Mouse (Mus musculus) A20 (cell line): ENCODE measurements around the gene Abcc3.

Experiments used
- DNase-seq: peaks from one replicate; pipeline ENCODE4 v3.0.0-alpha.2; 2011; ENCODE audit warnings: low read depth, low spot score

Gene Abcc3

DNA sequence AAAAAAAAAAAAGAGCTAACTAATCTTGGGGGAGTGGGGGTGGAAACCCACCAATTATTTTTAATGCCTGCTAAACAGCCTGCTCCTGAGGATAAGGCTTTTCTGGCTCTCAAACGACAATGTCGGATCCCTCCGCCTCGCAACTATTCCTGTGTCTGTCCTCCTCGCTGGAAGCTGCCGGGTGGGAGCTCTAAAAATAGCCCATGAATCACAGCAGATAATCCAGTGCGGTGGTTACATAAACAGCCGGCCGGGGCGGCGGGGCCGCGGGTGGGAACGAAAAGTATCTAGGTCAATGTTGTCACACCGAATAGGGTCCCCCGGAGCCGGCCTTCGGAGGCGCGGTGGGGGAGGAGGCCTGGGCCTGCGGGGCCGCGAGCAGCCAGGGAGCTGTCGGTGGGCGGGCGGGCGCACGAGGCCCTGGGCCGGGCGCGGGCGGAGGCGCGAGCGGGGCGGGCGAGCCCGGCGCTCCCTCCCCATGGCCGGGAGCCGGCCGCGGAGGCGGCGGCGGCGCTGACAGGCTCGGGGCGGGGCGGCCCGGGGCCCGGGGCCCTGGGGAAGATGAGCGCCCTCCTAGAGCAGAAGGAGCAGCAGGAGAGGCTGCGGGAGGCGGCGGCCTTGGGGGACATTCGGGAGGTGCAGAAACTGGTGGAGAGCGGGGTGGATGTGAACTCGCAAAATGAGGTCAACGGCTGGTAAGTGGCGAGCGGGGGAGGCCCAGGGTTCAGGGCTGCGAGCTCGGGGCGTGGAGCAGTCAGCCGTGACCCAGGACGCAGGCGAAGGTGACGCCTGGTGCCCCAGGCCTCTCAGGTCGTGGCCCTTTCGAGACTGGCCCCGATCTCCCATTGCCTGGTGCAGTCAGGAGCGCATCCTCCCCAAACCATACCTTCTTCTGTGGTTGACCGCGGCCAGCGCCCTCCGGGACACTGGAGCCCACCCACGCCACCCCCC is 64.8 kb downstream of the Abcc3 start, which contains the start of gene Ankrd40:
Ankrd40 (plus strand) TSS at position 309 of the 951 bp plus-strand sequence.
- peak; percentile 95 for DNase-seq

DNA sequence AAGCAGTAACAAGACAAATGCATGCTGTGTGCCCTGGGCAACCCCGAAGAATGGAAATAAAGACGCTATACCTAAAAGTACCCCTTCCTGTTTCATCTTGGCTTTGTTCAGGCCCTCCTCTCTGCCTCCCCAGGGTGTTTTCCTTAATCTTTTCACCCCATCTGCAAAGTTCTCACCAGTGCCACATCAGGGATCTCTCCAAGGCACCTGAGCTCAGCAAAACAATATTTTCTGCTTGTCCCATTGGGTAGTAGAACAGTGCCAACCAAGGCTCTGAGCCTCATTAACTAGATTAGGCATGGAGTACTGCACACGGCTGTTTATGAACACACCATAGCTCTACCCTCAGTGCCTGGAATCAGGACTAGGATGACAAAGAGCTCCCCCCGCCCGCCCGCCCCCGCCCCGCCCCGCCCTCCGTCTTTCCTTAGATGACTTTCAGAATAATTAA is 65.8 kb downstream of the Abcc3 start:
- DNase-seq, result peak; percentile 41

DNA sequence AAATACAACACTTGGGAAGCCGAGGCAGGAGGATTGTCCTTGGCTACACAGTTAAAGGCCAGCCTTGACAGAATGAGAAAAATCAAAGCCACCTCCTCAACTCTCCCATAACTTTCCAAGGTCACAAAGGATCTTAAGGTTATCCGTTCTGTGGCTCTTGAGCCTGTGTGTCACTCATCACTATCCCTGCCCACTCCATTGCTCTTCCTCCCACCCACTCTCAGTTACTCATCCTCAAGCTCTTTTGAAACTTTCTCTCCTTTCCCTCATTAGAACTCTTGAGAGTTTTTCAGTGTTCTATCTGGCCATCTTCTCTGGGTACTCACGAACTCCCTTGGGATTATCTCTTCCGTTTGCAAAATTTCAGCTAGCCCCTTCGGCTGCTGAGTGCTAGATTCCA is 68.2 kb downstream of the Abcc3 start:
- DNase-seq, result no peak

DNA sequence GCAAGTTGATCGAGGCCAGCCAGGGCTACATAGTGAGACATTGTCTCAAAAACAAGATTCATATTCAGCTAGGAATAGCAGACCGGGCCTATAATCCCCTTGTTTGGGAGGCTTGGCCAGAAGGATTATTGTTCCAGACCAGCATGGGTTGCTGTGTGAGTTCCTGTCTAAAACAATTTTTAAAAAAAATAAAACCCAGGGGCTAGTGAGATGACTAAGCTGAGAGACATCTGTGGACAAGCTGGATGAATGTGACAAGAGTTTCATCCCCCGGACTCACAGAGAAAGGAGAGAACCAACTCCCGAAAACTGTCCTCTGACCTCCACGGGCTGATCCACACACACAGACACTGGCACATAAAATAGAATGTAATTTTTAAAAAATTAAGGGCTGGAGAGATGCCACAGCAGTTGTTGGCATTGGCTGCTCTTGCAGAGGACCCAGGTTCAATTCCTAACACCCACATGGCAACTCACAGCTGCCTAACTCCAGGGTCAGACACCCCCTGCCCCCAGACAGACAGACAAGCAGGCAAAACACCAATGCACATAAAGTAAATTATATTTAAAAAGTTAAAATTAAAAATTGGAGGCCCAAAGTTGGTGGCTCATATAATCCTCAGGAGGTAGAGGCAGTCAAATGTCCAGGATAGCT is 69.4 kb downstream of the Abcc3 start:
- DNase-seq, result no peak

DNA sequence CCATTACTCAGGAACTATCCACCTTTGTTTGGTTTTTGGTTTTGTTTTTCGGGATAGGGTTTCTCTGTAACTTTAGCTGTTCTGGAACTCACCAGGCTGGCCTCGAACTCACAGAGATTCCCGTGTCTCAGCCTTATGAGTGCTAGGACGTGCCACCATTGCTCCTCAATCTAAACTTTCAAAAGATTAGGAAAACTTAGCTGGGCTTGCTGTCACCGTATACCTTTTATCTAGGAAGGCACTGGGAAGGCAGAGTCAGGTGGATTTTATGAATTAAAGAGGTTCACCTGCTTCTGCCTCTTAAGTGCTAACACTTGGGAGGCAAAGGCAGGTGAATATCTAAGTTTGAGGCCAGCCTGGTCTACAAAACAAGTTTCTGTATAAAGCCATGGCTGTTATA is 70.2 kb downstream of the Abcc3 start:
- peak; percentile 23 for DNase-seq

DNA sequence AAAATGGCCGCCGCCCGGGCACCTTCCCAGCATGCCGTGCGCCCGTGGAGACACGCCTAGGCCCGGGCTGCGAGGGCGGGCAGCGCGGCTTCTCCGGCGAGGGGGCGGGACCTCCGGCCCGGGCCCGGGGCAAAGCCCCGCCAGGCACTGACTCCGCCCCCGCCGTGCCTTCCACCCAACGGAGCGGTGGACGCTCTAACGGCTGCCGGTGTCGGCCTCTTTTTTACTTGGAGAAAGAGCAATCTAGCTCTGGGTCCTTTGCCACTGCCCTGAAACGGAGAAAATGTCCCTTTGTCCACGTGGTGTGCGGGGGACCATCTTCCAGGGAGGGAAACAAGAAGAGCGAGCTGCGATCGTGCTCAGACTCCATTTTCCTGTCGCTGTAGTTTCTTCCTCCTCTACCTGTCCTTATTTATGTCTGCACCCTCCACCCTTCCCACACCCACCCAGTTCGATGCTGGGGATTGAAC is 70.8 kb downstream of the Abcc3 start, which contains the start of gene Luc7l3:
Luc7l3 (minus strand) TSS at position 58 of the 470 bp plus-strand sequence.
- DNase-seq, result peak; percentile 94

DNA sequence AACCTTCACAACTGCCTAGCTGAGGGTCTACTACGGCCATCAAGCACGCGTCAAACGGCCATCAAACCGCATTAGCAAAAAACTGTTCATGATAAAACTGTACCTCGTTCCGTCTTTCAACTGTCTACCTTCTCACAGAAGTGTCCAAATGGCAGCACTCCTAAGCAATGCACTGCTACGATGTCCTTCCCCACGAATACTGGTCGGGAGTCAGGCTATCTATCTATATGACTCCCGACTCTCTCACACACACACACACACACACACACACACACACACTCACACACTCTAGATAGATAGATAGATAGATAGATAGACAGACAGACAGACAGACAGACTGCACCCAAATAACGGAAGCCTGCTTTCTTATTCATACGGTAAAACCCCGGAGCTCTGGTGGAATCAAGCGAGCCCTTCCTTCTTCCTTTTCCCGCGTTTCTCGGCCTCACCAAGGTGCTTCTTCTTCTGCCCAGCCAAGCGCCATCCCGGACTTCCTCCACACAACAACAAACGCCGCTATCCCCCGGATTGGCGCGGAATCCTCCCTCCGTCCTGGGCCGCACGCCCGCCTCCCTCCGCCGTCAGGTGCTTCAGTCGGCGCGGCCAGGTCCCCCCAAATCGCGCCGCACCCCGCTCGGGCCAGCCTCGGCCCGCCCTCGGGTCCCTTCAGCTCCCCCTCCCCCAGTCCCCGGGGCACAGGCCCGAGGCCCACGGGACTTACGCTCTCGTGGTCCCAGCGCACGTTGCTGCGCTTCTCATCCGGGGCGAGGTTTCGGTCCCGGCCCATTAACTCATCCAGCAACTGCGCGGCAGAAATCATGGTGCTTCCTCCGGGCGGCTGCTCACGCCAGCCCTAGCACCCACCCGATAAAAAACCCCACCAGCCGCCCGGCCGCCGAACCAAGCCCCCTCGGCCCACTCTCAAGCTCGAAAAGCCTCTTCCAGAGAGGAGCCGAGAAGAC is 71.5 kb downstream of the Abcc3 start:
- DNase-seq, result peak; percentile 56

DNA sequence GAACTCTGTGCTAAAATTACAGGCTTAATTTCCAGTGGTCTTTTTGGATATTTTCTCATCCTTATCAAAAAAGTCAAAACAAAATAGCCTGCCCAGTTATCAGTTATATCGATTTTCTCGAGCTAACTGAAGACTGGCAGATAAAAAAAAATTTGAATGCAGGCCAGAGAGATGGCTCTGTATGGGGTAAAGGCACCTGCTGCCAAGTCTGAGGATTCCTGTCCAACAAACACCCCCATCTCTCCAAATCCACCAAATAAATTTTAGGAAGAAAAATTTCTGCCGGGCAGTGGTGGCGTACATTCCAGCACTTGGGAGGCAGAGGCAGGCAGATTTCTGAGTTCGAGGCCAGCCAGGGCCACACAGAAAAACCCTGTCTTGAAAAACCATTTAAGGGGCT is 74.7 kb downstream of the Abcc3 start:
- DNase-seq, result no peak

DNA sequence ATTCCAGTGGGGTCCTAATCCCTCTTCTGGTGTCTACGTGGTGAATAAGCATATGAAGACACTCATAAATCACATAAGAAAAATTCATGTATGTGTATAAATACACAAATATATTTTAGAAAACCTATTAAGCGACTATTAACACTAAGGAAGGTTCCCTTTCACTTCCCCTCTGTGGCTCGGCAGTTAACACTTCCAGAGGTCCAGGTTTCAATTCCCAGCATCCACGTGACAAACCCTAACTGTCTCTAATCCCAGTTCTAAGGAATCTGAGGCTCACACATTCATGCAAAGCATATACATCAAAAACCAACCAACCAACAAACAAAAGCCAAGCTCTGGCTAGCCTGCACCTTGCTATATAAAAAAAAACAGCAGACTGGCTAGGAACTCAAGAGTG is 75.3 kb downstream of the Abcc3 start:
- DNase-seq, result no peak

DNA sequence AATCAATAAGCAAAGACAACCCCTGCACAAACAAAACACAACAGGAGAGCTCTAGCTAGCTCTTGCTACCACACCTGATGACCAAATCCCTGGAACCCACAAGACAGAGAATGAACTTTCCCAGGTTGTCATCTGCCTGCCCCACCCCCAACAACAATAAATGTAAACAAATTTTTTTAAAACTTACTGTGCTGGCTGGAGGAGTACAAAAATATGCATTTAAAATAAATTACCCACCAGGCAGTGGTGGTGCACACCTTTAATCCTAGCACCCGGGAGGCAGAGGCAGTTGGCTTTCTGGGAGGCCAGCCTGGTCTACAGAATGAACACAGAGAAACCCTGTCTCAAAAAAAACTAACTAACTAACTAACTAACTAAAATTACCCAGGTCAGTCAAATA is 75.8 kb downstream of the Abcc3 start:
- no peak for DNase-seq

DNA sequence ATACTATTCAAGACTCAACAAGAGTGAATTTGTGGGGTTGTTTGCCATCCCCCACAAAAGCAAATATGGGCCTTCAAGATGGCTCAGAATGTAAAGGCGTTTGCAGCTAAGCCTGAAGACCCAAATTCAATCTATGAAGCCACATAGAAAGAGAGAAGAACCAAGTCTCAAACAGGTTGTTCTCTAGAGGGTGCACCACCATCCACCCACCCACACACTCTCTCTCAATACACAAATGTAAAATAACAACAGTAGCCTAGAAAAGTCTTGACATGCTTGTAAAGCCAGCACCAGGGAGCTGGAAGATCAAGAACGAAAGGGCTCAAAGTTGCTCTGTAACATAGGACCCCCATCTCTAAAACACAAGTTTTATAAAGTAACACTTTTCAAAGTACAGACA is 76.3 kb downstream of the Abcc3 start:
- DNase-seq, result no peak

DNA sequence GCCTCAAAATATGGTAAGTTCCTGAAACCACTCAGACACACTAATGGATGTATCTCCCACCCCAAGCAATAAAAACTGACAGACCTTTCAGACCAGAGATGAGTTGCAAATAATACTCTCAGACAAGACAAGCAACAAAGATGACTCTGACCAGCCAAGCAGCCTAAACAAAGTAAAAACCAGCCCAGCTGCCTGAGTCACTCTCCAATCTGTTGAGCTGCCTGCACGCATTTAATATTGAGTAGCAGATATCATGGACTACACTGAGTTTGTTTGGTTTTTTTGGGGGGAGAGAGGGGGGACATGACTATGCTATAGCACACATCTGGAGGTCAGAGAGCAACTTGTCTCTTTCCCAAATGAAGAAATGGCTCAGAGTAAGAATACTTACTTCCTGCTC is 77.5 kb downstream of the Abcc3 start:
- DNase-seq, result no peak

DNA sequence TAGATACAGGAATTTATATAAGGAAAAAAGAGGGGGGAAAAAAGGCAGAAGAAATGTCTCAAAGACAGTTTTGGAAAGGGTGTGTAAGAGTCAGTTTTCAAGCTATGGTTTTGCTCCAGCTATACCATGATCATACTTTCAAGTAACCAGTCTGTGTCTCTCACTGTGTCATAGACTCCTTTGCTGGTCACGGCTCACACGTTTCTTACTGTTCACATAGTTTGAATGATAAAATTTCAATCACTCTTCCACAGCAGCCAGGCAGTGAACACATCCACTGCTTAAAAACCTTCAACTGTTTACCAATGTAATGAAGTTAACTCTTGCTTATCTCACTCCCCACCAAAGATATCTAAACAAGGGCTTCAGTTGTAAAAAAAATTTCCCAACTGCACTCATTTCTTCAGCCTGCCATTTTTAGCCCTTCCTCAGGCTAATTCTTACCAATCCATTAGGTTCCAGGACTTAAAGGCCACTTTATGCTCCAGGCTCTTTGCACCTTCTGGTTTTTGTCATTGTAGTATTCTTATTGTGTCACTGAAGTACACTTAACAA is 78.6 kb downstream of the Abcc3 start:
- DNase-seq, result no peak

DNA sequence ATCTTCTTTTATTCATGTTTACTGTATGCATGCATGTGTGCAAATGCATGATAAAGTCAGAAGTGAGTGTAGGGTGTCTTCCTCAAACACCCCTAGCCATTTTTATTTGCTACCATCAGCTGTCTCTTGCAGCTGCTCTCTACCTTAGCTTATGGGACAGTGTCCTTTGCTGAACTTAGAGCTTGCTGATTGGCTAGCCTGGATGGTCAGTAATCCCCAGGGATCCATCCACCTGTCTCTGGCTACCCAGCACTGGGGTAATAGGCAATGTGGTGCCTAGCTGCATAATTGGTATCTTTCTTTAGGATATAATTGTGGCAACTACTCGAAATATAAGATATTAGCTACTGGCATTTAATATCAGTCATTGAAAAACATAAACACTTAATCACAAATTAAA is 80.1 kb downstream of the Abcc3 start:
- DNase-seq, result no peak

DNA sequence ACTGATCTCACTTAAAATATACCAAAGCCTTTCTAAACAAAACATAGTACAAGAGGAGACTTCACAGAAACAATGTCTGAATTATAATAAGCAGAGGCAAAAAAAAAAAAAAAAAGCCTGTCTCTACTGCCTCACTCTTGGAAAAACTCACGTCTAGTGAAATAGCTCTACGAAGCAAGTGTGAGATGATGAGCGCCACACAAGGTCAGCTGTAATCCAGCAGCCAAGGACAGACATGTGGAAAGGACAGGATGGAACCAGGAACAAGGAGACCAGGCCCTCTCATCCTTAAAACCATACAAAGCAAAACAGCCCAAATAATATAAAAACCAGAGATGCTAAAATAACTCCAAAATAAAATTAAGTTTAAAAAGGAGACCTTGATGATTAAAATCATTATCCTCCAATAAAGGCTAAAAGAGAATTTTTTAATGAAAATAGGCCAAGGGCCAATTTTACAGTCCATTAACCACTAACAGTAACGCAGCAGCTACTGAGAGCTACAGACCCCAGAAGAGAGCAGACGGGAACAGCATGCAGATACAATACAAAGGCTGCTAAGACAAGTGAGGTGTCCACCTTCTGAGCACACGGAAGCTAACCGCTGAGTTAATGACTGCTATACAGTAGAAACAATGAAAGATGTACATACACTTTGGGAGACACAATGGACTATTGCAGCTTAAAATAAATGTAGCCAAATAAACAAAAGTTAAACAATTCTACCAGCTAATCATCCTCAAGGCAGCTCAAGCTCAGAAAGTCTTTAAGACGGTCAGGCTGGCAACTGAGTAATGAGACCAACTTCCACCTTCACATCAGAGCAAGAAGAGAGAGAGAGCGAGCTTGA is 97.6 kb downstream of the Abcc3 start:
- no peak for DNase-seq
